Mouse (Mus musculus): ENCODE measurements at regions not wholly inside any gene's neighbourhood (a gene's known extent, or its start where the extent isn't known, plus 50 kb on each side); places are given as distances from the start of the nearest gene placed in this dataset.

- Histone ChIP-seq H3K4me1 (ENCODE audit: control insufficient read depth, insufficient read depth, low read length) (peaks cover 3% of the 10 kb centered on the region), H3K36me3 (ENCODE audit: control insufficient read depth, insufficient read depth, low read length) (no peaks in the 10 kb centered on the region), H3K27me3 (ENCODE audit: control insufficient read depth, insufficient read depth, low read length) (no peaks in the 10 kb centered on the region), H3K4me3 (no peak overlapping the region), H3K79me2 (replicated peaks; ENCODE audit: control insufficient read depth, insufficient read depth, low read length) (no peaks in the 10 kb centered on the region), H3K9ac (ENCODE audit: low read depth, low read length) (no peak overlapping the region), H3K27ac (no peak overlapping the region)
- no peak for TF ChIP-seq CTCF (IDR thresholded peaks at IDR 0.05)
- TF ChIP-seq EP300 (IDR thresholded peaks at IDR 0.05; ENCODE audit: insufficient read depth, low read depth, low read length), result no peak
- TF ChIP-seq POLR2A (IDR thresholded peaks at IDR 0.05; ENCODE audit: insufficient read depth, low read depth, low read length), result no peak
- intact Hi-C loops (cut with DNase I), result no loop called here
- 72% methylated on average over 9 of the region's 9 CpGs for WGBS
- no peak for DNase-seq
Measured at GRCm38 (mm10) chr11:113005895-113006294, 223.9 kb downstream of the Sox9 start.

- no peak for TF ChIP-seq CTCF (IDR thresholded peaks at IDR 0.05)
- TF ChIP-seq POLR2A (IDR thresholded peaks at IDR 0.05; ENCODE audit: insufficient read depth, low read depth, low read length), result no peak
- TF ChIP-seq EP300 (IDR thresholded peaks at IDR 0.05; ENCODE audit: insufficient read depth, low read depth, low read length), result no peak
- Histone ChIP-seq H3K4me3 (no peak overlapping the region), H3K36me3 (ENCODE audit: control insufficient read depth, insufficient read depth, low read length) (no peaks in the 10 kb centered on the region), H3K79me2 (replicated peaks; ENCODE audit: control insufficient read depth, insufficient read depth, low read length) (no peaks in the 10 kb centered on the region), H3K27me3 (ENCODE audit: control insufficient read depth, insufficient read depth, low read length) (no peaks in the 10 kb centered on the region), H3K27ac (no peak overlapping the region), H3K4me1 (ENCODE audit: control insufficient read depth, insufficient read depth, low read length) (peaks cover 3% of the 10 kb centered on the region), H3K9ac (ENCODE audit: low read depth, low read length) (no peak overlapping the region)
- 51% methylated on average over 4 of the region's 4 CpGs for WGBS
- DNase-seq, result peak in 1 of 2 experiments; percentile 36
- intact Hi-C loops (cut with DNase I), result no loop called here
Measured at GRCm38 (mm10) chr11:113008521-113008920, 226.5 kb downstream of the Sox9 start.

- intact Hi-C loops (cut with DNase I), result no loop called here
- Histone ChIP-seq H3K27ac (no peak overlapping the region), H3K27me3 (ENCODE audit: control insufficient read depth, insufficient read depth, low read length) (no peaks in the 10 kb centered on the region), H3K4me1 (ENCODE audit: control insufficient read depth, insufficient read depth, low read length) (peaks cover 3% of the 10 kb centered on the region), H3K4me3 (no peak overlapping the region), H3K79me2 (replicated peaks; ENCODE audit: control insufficient read depth, insufficient read depth, low read length) (no peaks in the 10 kb centered on the region), H3K36me3 (ENCODE audit: control insufficient read depth, insufficient read depth, low read length) (no peaks in the 10 kb centered on the region), H3K9ac (ENCODE audit: low read depth, low read length) (no peak overlapping the region)
- TF ChIP-seq CTCF (IDR thresholded peaks at IDR 0.05), result no peak
- no peak for TF ChIP-seq EP300 (IDR thresholded peaks at IDR 0.05; ENCODE audit: insufficient read depth, low read depth, low read length)
- TF ChIP-seq POLR2A (IDR thresholded peaks at IDR 0.05; ENCODE audit: insufficient read depth, low read depth, low read length), result no peak
- DNase-seq, result no peak
- 85% methylated on average over 6 of the region's 6 CpGs for WGBS
Measured at GRCm38 (mm10) chr11:113009376-113009775, 227.4 kb downstream of the Sox9 start.

- H3K79me2 ChIP-seq (replicated peaks; ENCODE audit: control insufficient read depth, insufficient read depth, low read length), result no peaks in the 10 kb centered on the region
- TF ChIP-seq POLR2A (IDR thresholded peaks at IDR 0.05; ENCODE audit: insufficient read depth, low read depth, low read length), result no peak
- no peak for TF ChIP-seq CTCF (IDR thresholded peaks at IDR 0.05)
- TF ChIP-seq EP300 (IDR thresholded peaks at IDR 0.05; ENCODE audit: insufficient read depth, low read depth, low read length), result 0 out of 2 replicates have a peak, but pooled peaks have one; percentile 25
- DNase-seq, result peak in 1 of 2 experiments; percentile 38
- H3K9ac ChIP-seq (ENCODE audit: low read depth, low read length), result no peak overlapping the region
- H3K4me3 ChIP-seq, result no peak overlapping the region
- H3K27ac ChIP-seq, result no peak overlapping the region
- H3K27me3 ChIP-seq (ENCODE audit: control insufficient read depth, insufficient read depth, low read length), result no peaks in the 10 kb centered on the region
- H3K36me3 ChIP-seq (ENCODE audit: control insufficient read depth, insufficient read depth, low read length), result no peaks in the 10 kb centered on the region
- WGBS, result 57% methylated on average over 5 of the region's 5 CpGs
- H3K4me1 ChIP-seq (ENCODE audit: control insufficient read depth, insufficient read depth, low read length), result peaks cover 3% of the 10 kb centered on the region
- intact Hi-C loops (cut with DNase I), result no loop called here
Measured at GRCm38 (mm10) chr11:113010906-113011305, 228.9 kb downstream of the Sox9 start.

GRCm38 (mm10) chr11:113014186-113015010 is 232.4 kb downstream of the Sox9 start:
- intact Hi-C loops (cut with DNase I), result no loop called here
- Histone ChIP-seq H3K4me1 (ENCODE audit: control insufficient read depth, insufficient read depth, low read length) (no peaks in the 10 kb centered on the region), H3K27me3 (ENCODE audit: control insufficient read depth, insufficient read depth, low read length) (no peaks in the 10 kb centered on the region), H3K79me2 (replicated peaks; ENCODE audit: control insufficient read depth, insufficient read depth, low read length) (no peaks in the 10 kb centered on the region), H3K27ac (no peak overlapping the region), H3K36me3 (ENCODE audit: control insufficient read depth, insufficient read depth, low read length) (no peaks in the 10 kb centered on the region), H3K9ac (ENCODE audit: low read depth, low read length) (no peak overlapping the region), H3K4me3 (no peak overlapping the region)
- TF ChIP-seq EP300 (IDR thresholded peaks at IDR 0.05; ENCODE audit: insufficient read depth, low read depth, low read length), result no peak
- TF ChIP-seq CTCF (IDR thresholded peaks at IDR 0.05), result no peak
- no peak for TF ChIP-seq POLR2A (IDR thresholded peaks at IDR 0.05; ENCODE audit: insufficient read depth, low read depth, low read length)
- 73% methylated on average over 10 of the region's 10 CpGs for WGBS
- DNase-seq, result no peak

GRCm38 (mm10) chr11:113015686-113016304 is 233.8 kb downstream of the Sox9 start:
- H3K9ac ChIP-seq (ENCODE audit: low read depth, low read length), result no peak overlapping the region
- no peaks in the 10 kb centered on the region for H3K79me2 ChIP-seq (replicated peaks; ENCODE audit: control insufficient read depth, insufficient read depth, low read length)
- H3K4me1 ChIP-seq (ENCODE audit: control insufficient read depth, insufficient read depth, low read length), result no peaks in the 10 kb centered on the region
- H3K27me3 ChIP-seq (ENCODE audit: control insufficient read depth, insufficient read depth, low read length), result no peaks in the 10 kb centered on the region
- no peaks in the 10 kb centered on the region for H3K36me3 ChIP-seq (ENCODE audit: control insufficient read depth, insufficient read depth, low read length)
- H3K4me3 ChIP-seq, result no peak overlapping the region
- TF ChIP-seq CTCF (IDR thresholded peaks at IDR 0.05) (no peak), POLR2A (IDR thresholded peaks at IDR 0.05; ENCODE audit: insufficient read depth, low read depth, low read length) (no peak), EP300 (IDR thresholded peaks at IDR 0.05; ENCODE audit: insufficient read depth, low read depth, low read length) (no peak)
- DNase-seq, result no peak
- intact Hi-C loops (cut with DNase I), result no loop called here
- 56% methylated on average over 13 of the region's 13 CpGs for WGBS
- no peak overlapping the region for H3K27ac ChIP-seq
